Mouse (Mus musculus) mesoderm, embryonic 11.5 days (tissue): ENCODE measurements at regions not wholly inside any gene's neighbourhood (a gene's known extent, or its start where the extent isn't known, plus 50 kb on each side); places are given as distances from the start of the nearest gene placed in this dataset.
A peak's percentile ranks its signal among the peaks of the same experiment; 100 is the strongest.
"Not testable (repeated sequence)": the region's sequence is repeated elsewhere in the genome, so short reads cannot be mapped to it uniquely, and the experiment has no call there.

Experiments used
- DNase-seq: peaks from one replicate; pipeline ENCODE4 v3.0.0-alpha.2; 2012; ENCODE audit warnings: low read depth, low spot score

GRCm38 (mm10) chr10:52529661-52530060 is 112.3 kb downstream of the Nus1 start:
- not testable (repeated sequence) for DNase-seq

GRCm38 (mm10) chr10:52530846-52531245 is 113.5 kb downstream of the Nus1 start:
- no peak for DNase-seq

- no peak for DNase-seq
Observed at GRCm38 (mm10) chr10:52533278-52533892, 116.0 kb downstream of the Nus1 start.

GRCm38 (mm10) chr10:52533893-52534287 is 116.5 kb downstream of the Nus1 start:
- peak; percentile 54 for DNase-seq

GRCm38 (mm10) chr10:52545566-52545965 is 128.2 kb downstream of the Nus1 start:
- DNase-seq = no peak

GRCm38 (mm10) chr10:52577383-52577782 is 113.0 kb upstream of the Slc35f1 start:
- no peak for DNase-seq

- no peak for DNase-seq
Observed at GRCm38 (mm10) chr10:52577795-52578194, 112.5 kb upstream of the Slc35f1 start.

- DNase-seq = no peak
Observed at GRCm38 (mm10) chr10:52578238-52578832, 112.0 kb upstream of the Slc35f1 start.

- no peak for DNase-seq
Observed at GRCm38 (mm10) chr10:52593780-52594179, 96.6 kb upstream of the Slc35f1 start.
